Mouse (Mus musculus) megakaryocyte progenitor cell, adult 5-6 weeks (primary cell): ENCODE results near the gene Ddx42. TPM values are rescaled to one million over a fixed set of nuclear protein-coding genes. Genes with fewer than 3 reads are reported as not detected.

ENCODE experiments used
- total RNA-seq, 2 experiments: library from RNA; stranded (forward) in 1 of 2; stranded (reverse) in 1 of 2; fragments of 157-497, 149-512 nt in 1 of 2; fragments of 200-1000 nt in 1 of 2; gene quantifications; 2 replicates each; pipeline versions ENCODE4 v1.2.3 to v1.2.4; 2015 to 2017

Gene Ddx42
- total RNA-seq, 2 experiments from 2014 or later, result 47.9 to 68.8 TPM

Other genes with a start within 250 kb of the Ddx42 start
- gene Ace, start 249.0 kb upstream of the Ddx42 start, total RNA-seq (2015), result 0.15 and 0.59 TPM in 2 replicates
- gene Ace, start 249.0 kb upstream of the Ddx42 start, total RNA-seq (2017), result 0.04 and 0.10 TPM in 2 replicates
- not detected in 2 replicates for gene Ace3, start 222.3 kb upstream of the Ddx42 start, total RNA-seq (2015)
- not detected in 2 replicates for gene Ace3, start 222.3 kb upstream of the Ddx42 start, total RNA-seq (2017)
- gene Kcnh6, start 208.8 kb upstream of the Ddx42 start, total RNA-seq (2015), result 0.15 and 0.20 TPM in 2 replicates
- not detected in 2 replicates for gene Kcnh6, start 208.8 kb upstream of the Ddx42 start, total RNA-seq (2017)
- 46.2 and 48.8 TPM in 2 replicates for gene Dcaf7, start 180.1 kb upstream of the Ddx42 start, total RNA-seq (2015)
- 45.5 and 48.9 TPM in 2 replicates for gene Dcaf7, start 180.1 kb upstream of the Ddx42 start, total RNA-seq (2017)
- 5.6 and 6.3 TPM in 2 replicates for gene Taco1, start 150.9 kb upstream of the Ddx42 start, total RNA-seq (2015)
- gene Taco1, start 150.9 kb upstream of the Ddx42 start, total RNA-seq (2017), result 11.0 and 17.9 TPM in 2 replicates
- gene Map3k3, start 132.3 kb upstream of the Ddx42 start, total RNA-seq (2015), result 16.5 and 19.1 TPM in 2 replicates
- 23.8 and 31.4 TPM in 2 replicates for gene Map3k3, start 132.3 kb upstream of the Ddx42 start, total RNA-seq (2017)
- 2.6 and 4.4 TPM in 2 replicates for gene Gm10840, start 56.1 kb upstream of the Ddx42 start, total RNA-seq (2015)
- gene Gm10840, start 56.1 kb upstream of the Ddx42 start, total RNA-seq (2017), result not detected in 2 replicates
- gene Limd2, start 56.1 kb upstream of the Ddx42 start, total RNA-seq (2015), result 169 and 172 TPM in 2 replicates
- 37.4 and 40.8 TPM in 2 replicates for gene Limd2, start 56.1 kb upstream of the Ddx42 start, total RNA-seq (2017)
- 27.0 and 31.6 TPM in 2 replicates for gene Strada, start 14.8 kb upstream of the Ddx42 start, total RNA-seq (2015)
- gene Strada, start 14.8 kb upstream of the Ddx42 start, total RNA-seq (2017), result 20.1 and 21.7 TPM in 2 replicates
- gene Ccdc47, start 582 bp upstream of the Ddx42 start, total RNA-seq (2015), result 41.7 and 51.3 TPM in 2 replicates
- 138 and 195 TPM in 2 replicates for gene Ccdc47, start 582 bp upstream of the Ddx42 start, total RNA-seq (2017)
- gene Ftsj3, start 39.2 kb downstream of the Ddx42 start, total RNA-seq (2015), result 45.5 and 45.7 TPM in 2 replicates
- gene Ftsj3, start 39.2 kb downstream of the Ddx42 start, total RNA-seq (2017), result 151 and 191 TPM in 2 replicates
- 52.0 and 54.1 TPM in 2 replicates for gene Psmc5, start 39.2 kb downstream of the Ddx42 start, total RNA-seq (2015)
- 110 and 120 TPM in 2 replicates for gene Psmc5, start 39.2 kb downstream of the Ddx42 start, total RNA-seq (2017)
- 62.9 and 63.5 TPM in 2 replicates for gene Smarcd2, start 56.0 kb downstream of the Ddx42 start, total RNA-seq (2015)
- 216 and 275 TPM in 2 replicates for gene Smarcd2, start 56.0 kb downstream of the Ddx42 start, total RNA-seq (2017)
- 2.2 and 2.3 TPM in 2 replicates for gene Tcam1, start 59.7 kb downstream of the Ddx42 start, total RNA-seq (2015)
- gene Tcam1, start 59.7 kb downstream of the Ddx42 start, total RNA-seq (2017), result 1.6 and 1.7 TPM in 2 replicates
- not detected in 2 replicates for gene Gh, start 84.9 kb downstream of the Ddx42 start, total RNA-seq (2015)
- not detected in 2 replicates for gene Gh, start 84.9 kb downstream of the Ddx42 start, total RNA-seq (2017)
- 47.2 and 51.9 TPM in 2 replicates for gene Cd79b, start 97.8 kb downstream of the Ddx42 start, total RNA-seq (2015)
- 29.6 and 30.9 TPM in 2 replicates for gene Cd79b, start 97.8 kb downstream of the Ddx42 start, total RNA-seq (2017)
- gene Scn4a, start 136.4 kb downstream of the Ddx42 start, total RNA-seq (2015), result 0.12 TPM in 1 of 2 replicates, not detected in the other
- gene Scn4a, start 136.4 kb downstream of the Ddx42 start, total RNA-seq (2017), result 0.03 TPM in 1 of 2 replicates, not detected in the other
- gene Prr29, start 148.5 kb downstream of the Ddx42 start, total RNA-seq (2015), result not detected in 2 replicates
- gene Prr29, start 148.5 kb downstream of the Ddx42 start, total RNA-seq (2017), result not detected in 2 replicates
- gene Icam2, start 171.1 kb downstream of the Ddx42 start, total RNA-seq (2015), result 59.9 and 60.3 TPM in 2 replicates
- 87.1 and 123 TPM in 2 replicates for gene Icam2, start 171.1 kb downstream of the Ddx42 start, total RNA-seq (2017)